Mouse (Mus musculus): ENCODE measurements at regions not wholly inside any gene's neighbourhood (a gene's known extent, or its start where the extent isn't known, plus 50 kb on each side); places are given as distances from the start of the nearest gene placed in this dataset.

DNA sequence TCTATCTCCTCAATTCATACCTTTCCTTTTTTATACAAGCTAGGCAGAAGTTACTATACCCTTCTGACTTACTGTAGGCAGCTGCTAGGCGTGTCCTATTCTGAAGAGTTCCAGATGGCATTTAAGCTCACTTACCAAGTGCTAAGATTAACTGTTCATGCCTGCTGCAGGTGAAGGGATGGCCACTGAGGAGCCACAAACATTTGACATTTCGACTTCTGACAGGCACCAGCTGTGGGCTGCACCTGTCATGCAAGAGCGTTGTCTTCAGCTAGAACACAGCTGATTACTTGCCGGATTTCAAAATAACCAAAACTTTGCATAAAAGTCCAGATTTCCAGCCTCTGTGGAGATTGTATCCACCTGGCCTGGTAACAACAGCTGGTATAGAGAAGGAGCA is 419.7 kb downstream of the Zfp619 start:
- TF ChIP-seq CTCF (IDR thresholded peaks at IDR 0.05; ENCODE audit: borderline replicate concordance, extremely low read depth, insufficient read depth, insufficient read length) (no peak), POLR2A (IDR thresholded peaks at IDR 0.05; ENCODE audit: borderline replicate concordance, extremely low read depth, insufficient read depth, insufficient read length, poor library complexity, severe bottlenecking) (no peak)
